Mouse (Mus musculus) heart, adult 8-10 months (tissue): Measurements from ENCODE around the gene Tesk1. TPM values are rescaled to one million over a fixed set of nuclear protein-coding genes. Genes with fewer than 3 reads are reported as not detected.
"Not testable (repeated sequence)": the region's sequence is repeated elsewhere in the genome, so short reads cannot be mapped to it uniquely, and the experiment has no call there.

ENCODE experiments used
- DNase-seq: peaks from one replicate; pipeline ENCODE4 v3.0.0; 2022; ENCODE audit warnings: low spot score
- total RNA-seq, 4 experiments: library from RNA; stranded (reverse); gene quantifications; 2 replicates each; pipeline ENCODE4 v1.2.4; 2022

The Tesk1 gene
- total RNA-seq, 4 experiments from 2014 or later: 31.3 to 38.2 (median 35.2) TPM

DNA sequence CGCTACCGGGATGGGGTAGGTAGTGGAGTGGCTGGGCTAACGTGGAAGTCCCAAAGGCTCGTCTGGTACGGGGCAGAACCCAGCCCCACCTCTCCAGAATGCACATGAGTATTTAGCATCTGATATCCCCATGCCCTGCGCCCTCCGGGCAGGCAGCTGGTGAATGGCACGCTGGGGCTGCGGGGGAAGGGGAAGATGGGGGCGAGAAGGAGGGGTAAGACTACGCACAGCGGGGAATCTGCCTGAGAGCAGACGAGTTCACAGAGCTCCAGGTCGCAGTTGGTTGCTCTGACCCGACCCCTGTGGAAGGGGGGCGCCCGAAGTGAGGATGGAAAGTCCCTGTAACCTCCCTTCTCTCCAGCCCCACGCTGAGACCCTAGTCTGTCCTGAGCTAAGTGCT is 11.7 kb downstream of the Tesk1 start:
- DNase-seq: no peak

DNA sequence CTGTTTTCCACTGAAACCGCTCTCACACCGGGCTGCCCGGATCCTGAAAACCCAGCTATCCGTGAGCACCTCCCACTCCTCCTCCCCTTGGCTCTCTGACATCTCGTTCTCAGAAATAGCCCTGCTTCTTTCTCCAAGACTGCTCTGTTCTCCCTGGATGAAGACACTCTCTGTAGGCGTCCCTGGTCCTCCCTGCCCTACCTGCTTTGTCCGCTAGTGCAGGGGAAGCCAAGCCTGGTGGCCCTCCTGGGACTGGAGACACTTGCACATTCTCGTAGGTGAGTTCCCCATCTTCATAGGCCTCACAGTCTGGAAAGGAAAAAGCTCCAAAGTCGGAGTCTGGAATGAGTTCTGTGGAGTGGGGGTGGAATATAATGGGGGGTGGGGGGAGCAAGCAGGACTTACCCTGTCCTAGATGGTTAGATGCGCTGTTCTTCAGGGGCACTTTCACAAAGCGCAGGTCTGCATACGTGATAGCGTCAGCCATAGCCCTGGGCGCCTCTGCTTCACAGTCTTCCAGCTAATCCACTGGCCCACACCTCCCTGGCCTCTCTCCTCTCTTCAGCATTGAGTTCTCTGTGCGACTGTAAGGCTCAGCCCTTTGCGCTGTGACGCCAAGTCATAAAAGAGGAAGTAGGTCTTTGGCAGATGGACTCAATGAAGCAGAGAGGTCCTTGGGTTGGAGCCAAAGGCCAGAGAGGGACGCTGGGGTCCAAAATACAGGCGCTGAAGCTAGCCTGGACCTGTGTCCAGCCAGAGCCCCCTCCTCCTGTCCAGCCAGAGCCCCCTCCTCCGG is 12.5 kb downstream of the Tesk1 start, which contains the start of gene Cd72:
TSS of gene Cd72 (minus strand) at position 588 of the 796 bp plus-strand sequence.
- no peak for DNase-seq

DNA sequence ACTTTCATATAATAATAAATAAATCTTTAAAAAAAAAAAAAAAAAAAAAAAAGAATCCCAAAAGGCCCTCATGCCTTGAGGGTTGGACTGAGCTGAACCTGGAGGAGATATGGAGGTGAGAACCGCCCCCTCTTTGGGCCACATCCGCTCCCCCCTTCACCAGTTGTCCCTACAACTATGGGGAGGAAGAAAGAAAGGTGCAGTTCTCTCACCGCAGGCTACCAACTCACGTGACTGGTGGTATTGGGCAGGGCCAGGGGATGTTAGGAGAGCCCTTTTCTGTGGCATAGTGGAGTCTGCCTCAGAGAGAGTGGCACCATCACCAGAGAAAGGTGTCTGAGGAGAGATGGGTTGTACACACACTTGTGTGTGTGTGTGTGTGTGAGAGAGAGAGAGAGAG is 14.7 kb downstream of the Tesk1 start:
- DNase-seq: no peak

DNA sequence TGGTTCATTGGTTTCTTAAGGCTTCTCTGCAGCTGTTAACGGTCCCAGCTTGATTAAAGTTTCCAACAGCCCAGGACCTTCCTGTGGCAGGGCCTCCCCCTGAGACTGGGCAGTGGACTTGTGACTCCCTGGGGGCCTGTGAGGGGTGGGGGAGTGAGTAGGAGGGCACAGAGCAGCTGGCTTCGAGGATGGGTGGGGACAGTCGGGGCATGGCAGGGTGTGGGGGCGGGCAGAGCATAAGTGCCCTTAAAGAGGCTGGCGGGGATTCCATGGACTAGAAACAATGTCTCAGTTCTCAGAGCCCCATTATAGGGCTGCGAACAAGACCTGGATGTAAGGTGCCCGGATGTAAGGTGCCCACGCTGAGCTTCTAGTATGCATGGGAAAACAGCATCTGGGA is 15.4 kb downstream of the Tesk1 start:
- no peak for DNase-seq

DNA sequence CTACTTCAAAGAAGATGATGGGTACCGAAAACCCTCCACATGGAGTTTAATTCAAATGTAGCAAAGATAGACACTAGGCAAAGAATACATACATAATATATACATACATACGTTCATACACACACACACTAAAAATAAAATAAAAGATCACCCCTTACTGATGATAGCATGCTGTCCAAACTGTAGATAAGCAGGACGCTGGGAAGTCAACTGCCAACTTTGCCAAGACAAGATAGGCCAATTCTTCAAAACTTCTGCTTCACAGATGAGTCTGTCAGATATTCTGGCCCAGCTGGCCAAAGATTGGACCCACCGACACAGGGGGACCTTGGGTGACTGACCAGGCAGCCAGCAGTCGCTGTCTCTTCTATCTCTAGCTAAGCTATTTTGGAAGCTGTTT is 21.4 kb downstream of the Tesk1 start:
- no peak for DNase-seq

DNA sequence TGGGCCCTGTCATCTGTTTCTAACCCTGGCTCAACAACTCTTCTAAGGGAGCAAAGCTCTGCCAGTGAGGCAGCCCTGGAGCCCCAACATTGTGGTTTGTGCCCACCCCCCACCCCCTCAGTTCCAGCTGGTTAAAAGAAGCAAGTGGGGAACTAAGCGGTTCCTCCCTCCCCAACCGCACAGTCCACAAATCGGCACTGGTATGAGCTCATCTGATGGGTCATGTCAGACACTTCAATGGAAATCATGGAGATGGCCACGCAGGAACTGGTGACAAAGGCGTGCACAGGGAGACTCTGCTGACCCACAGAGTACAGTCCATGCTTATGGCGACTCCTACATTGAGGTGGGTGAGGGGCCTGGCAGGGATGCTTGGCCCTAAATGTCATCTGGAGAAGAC is 24.2 kb downstream of the Tesk1 start:
- DNase-seq: no peak

DNA sequence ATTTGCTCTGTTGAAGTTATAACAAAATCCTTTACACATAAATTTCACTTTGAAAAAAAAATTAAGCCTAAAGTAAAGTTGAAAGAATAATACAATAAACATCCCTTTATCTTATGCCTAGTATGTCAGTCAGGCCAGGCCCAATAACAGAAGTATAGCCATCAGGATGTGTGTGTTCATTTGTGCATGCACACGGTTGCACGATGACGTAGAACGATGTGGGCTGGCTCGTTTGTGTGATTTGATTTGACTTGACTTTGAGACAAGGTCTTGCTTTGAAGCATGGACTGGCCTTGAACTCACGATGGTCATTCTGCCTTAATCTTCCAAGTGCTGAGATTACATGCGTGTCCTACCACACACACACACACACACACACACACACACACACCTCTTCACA is 25.1 kb downstream of the Tesk1 start:
- no peak for DNase-seq

DNA sequence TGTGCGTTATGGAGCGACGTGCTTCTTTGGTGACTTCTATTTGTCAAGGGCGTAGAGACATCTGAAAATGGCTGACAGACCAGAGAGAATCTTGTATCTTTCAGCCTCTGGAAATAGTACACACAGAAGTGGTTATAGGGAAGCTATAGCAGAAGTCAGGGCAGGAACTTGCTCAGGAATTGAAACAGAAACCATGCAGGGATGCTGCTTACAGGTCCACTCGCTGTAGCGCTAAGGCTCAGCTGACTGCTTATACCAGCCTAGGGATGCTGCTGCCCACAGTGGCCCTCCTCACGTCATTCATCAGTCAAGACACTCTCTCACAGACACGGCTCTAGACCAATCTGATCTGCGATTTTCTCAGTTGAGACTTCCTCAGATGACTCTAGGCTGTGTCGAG is 28.6 kb downstream of the Tesk1 start:
- no peak for DNase-seq

DNA sequence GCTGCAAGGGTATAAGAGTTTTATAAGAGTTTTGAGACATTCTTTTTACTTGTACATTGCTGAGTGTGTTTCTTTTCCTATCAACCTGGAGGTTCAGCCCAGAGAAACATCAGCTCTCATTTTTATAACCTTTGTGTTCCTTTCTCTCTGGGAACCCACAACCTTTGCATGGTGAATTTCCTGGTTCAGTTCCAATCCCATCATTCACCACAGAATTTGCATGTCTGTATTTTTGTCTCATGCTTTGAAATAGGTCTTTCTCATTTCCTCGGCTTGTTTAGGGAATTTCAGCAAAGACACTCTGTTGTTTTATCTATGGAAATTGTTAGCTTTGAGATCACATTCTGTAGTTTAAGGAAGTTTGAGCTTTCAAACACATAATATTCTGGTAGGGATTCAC is 31.9 kb downstream of the Tesk1 start:
- no peak for DNase-seq

DNA sequence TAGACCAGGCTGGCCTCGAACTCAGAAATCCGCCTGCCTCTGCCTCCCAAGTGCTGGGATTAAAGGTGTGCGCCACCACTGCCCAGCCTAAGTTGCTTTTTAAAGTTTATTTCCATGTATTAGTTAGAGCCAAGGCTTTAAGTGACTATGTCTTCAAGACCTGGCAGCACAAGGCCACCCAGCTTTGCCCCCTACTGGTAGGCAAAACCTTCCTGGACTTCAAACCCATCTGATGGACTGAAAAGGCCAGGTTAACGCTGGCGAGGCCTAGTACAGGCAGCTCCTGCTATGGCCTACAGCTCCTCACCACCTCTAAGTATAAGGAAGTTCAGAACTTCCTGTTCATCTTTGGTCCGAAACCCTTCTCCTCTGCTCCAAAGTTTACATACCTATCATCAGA is 34.9 kb downstream of the Tesk1 start:
- DNase-seq: no peak

DNA sequence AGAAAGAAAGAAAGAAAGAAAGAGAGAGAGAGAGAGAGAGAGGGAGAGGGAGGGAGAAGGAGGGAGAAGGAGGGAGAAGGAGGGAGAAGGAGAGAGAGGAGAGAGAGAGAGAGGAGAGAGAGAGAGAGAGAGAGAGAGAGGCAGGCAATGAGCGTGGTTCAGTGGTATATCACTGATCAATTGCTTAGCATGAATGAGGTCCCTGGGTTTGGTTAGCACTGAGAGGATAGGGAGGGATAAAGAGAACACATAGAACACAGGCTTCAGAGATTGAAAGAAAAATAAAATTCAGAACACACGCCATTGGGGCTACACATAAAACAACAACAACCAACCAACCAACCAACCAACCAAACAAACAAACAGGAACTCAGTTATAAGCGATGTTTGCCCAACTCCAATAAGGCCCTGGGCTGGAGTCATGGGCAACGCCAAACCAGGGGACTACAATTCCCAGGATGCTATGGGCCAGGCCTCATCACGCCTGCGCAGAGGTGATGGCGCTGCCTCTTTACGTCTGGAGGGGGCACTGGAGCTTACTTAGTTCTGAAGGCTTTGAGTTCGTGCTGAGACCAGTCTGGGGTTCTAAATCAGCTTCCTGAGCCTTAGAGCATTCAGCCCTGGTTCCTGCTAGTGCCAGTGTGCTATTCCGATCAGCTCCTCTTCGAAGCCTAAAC is 36.3 kb downstream of the Tesk1 start:
- peak; percentile 92 for DNase-seq

DNA sequence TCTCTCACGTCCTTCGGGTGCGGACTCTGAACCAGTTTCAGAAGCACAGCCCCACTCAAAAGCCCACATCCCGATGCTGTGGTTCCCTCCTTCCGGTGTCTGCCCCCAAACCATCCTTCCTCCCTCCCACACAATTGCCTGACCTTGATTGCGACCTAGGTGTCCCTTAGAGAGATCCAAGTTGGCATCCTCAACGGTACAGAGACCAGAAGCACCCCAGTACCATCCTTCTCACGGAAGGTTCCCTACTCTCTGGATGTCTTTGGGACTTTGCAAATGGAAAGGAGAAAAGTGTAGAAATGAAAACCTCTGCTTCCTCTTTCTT is 36.8 kb downstream of the Tesk1 start:
- DNase-seq: no peak

DNA sequence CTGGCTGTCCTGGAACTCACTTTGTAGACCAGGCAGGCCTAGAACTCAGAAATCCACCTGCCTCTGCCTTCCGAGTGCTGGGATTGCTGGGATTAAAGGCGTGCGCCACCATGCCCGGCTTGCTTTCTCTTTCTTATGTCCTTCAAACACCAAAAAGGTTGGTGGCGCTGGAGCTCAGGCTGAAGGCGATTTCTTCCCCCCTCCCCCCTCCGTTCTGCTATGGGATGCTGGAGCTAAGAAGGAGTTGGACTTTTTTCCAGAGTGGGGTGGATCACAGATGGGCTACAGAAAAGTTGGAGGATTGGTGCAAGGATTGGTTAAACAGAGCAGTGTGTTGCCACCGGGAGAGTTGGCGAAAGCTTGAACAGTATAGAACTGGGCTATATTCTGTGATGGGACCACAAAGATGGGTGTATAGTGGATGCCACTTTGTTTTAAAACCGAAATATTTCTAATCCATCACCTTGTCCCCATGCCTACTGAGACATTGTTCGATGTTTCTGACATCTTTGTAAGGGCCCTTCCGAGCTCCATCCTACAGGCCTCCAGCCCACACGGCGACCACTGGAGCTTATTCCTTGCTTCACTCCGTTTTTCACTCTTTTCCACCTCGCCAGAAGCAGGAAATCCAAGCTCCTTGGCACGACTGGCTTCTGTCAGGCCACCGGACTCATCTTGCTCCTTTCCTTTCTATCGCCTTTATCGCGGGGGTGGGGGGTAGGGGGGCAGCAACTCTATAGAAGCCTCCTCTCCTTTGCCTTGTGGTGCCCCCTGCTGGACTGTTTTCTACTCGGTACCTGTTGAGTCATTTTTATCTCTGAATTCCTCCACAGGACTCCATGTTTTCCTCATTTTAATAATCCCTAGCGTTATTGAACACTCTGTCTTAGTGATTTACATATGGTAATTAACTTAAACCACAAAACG is 37.4 kb downstream of the Tesk1 start:
- DNase-seq: peak; percentile 52

DNA sequence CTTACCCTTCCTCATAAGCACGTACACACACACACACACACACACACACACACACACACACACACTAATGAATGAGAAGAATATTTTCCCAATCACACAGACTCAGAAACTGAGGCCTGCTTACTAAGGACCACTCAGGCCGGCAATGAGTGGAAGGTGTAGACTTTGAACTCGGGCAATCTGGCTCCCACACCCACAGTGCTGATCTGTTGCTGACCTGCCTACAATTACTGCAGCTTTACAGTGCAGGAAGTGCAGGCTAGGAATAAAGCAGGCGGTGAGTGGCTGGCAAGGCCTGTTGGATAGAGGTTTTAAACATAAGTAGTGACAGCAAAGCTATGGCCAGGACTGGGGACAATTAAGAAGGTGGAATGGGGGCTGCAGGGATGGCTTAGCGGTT is 39.2 kb downstream of the Tesk1 start:
- DNase-seq: no peak

DNA sequence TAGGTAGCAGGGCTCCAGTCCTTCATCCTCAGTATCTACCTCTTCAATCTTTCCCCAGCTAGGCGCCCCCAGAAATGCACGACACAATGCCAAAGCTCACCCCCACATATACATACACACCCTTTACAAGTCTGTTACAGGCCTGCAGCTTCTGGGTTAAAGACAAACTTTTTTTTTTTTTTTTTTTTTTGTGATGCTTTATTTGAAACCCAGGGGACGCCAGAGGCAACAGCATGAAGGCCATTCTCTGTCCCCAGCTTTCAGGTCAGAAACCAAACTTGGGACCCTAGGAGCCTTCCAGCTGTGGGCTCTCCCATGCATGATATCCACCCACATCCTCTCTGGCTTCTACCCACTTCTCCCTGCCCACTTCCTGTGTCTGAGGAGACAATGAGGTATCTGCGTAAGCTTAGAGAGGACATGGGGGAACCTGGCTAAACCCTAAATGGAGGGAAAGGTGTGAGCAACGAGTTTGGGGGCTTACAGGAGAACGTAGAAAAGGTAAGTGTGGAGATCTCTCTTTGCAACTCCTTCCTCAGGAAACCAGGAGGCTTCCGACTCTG is 40.2 kb downstream of the Tesk1 start:
- no peak for DNase-seq

DNA sequence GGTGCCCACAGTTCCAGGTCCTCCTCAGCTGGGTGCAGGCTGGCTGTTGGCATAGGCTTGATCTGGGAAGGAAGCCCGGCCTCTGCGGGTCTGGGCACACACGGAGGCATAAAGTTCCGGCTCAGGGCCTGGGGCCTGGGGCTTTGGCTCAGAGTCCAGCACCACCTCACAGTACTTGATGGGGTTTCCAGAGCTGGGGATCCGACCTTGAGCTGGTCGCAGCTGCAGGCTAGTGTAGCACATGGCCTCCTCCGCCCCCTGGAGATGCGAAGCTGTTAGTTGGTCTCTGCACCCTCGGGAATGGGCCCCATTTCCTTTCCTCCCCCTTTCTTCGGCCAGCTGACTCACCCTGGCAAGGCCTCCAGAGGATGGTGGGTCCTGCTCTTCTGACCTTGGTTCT is 40.9 kb downstream of the Tesk1 start:
- DNase-seq: no peak

DNA sequence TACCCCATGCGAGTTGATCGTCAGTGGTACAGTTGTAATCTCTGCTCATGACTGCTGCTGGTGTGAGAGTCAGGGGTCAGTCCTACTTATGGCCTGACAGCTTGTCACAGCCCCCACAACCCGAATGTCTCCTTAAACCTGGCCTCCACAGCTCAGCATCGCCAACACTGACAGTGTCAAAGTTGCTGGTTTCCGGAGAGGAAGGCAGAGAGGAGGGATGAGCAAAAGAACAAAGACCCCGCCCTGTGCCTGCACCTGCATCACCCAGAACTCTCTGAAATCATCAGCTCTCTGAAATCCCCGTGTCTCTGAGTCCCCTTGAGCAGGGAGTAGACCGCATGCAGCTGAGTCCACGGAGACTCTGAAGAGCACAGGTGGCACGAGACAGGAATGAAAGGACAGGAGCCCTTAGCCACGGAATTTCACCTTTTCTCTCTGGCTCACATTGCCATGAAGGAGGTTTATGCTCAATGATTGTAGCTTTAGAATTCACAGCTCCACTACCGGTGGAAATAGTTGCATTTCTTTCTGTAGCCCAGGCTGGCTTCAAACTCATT is 41.9 kb downstream of the Tesk1 start, which contains the start of gene Sit1:
TSS of gene Sit1 (minus strand) at position 200 of the 557 bp plus-strand sequence.
- DNase-seq: no peak

DNA sequence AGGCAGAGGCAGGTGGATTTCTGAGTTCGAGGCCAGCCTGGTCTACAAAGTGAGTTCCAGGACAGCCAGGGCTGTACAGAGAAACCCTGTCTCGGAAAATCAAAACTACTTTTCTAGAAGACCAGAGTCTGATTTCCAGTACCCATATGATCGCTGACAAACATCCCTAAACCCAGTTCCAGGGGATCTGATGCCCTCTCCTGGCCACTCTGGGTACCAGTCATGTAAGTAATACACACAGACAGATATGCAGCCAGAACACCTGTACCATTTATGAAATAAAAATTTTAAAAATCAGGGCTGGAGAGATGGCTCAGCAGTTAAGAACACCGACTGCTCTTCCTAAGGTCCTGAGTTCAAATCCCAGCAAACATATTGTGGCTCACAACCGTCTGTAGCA is 43.9 kb downstream of the Tesk1 start:
- DNase-seq: not testable (repeated sequence)

DNA sequence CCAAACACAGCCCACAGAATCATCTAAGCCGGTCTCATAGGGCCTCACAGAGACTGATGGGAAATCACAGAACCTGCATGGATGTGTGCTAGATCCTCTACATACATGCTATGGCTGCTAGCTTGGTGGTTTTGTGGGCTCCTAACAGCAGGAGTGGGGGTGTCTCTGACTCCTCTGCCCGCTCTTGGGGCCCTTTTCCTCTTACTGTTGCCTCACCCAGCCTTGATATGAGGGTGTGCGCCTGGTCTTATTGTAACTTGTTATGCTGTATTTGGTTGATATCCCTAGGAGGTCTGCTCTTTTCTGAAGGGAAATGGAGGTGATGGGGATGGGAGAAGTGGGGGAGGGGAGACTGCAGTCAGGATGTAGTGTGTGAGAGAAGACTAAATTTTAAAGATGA is 47.9 kb downstream of the Tesk1 start:
- DNase-seq: no peak

DNA sequence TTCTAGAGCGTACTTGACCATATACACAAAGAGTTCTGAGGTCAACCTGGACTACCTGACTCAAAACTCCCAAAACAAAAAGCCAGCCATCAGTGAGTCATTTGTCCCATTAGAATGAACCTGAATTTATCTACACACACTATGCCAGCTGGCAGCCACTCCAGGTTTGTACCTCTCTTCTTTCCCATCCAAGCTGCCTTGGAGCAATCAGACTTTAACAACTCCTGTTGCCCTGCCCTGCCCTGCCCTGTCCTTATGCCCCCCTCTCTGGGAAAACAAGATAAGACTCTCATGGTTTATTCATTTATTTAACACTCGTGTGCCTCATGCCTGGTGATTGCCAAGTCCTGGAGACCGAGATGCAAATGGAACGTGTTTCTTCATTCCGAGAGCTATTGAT is 49.1 kb downstream of the Tesk1 start:
- no peak for DNase-seq

DNA sequence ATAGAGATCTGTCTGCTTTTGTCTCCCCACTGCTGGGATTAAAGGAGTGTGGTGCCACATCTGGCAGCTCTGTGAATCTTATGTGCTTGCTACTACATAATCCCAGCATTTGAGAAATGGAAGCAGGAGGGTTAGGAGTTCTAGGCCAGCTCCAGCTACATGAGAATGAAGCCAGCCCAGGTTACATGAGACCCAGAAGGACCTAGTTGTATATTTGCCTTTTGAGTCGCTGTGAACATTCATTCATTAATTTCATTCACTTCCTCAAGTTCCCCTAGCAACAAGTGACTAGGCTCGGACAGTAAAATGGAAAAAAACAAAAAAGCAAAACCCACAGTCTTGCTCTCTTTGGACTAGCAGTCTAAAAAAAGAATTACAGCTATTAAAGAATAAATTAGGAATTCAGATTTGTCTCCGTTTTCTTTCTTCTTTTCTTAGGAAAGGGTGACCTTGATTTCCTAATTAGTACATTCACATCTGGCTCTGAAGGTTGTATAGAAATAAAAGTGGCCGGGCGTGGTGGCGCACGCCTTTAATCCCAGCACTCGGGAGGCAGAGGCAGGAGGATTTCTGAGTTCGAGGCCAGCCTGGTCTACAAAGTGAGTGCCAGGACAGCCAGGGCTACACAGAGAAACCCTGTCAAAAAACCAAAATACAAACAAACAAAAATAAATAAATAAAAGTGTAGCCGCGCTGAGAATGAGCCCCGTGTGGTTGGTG is 50.5 kb downstream of the Tesk1 start:
- no peak for DNase-seq
